Mouse (Mus musculus) liver, adult 2 months (tissue): ENCODE results near the gene Lexm. TPM values are rescaled to one million over a fixed set of nuclear protein-coding genes. Genes with fewer than 3 reads are reported as not detected.
A peak's percentile ranks its signal among the peaks of the same experiment; 100 is the strongest.

ENCODE experiments used
- DNase-seq: peaks from one replicate; pipeline ENCODE4 v3.0.0-alpha.2; 2011; ENCODE audit warnings: low read depth, low spot score; ENCODE audit errors: extremely low read depth
- H3K27ac ChIP-seq: fragments of 200-500 bp; replicated peaks from 2 replicates; pipeline ENCODE4 v1.5.1; 2012; ENCODE audit warnings: low read depth, mild to moderate bottlenecking, control low read depth, inconsistent platforms, low read length; ENCODE audit not compliant: insufficient read depth
- H3K27me3 ChIP-seq: fragments of 200-500 bp; 2 replicates; pipeline ENCODE4 v1.6.1; 2012; ENCODE audit warnings: mild to moderate bottlenecking, moderate library complexity, low read length, inconsistent platforms; ENCODE audit not compliant: control insufficient read depth, insufficient read depth
- H3K36me3 ChIP-seq: fragments of 200-500 bp; 2 replicates; pipeline ENCODE4 v1.6.1; 2012; ENCODE audit warnings: low read length, inconsistent platforms; ENCODE audit not compliant: control insufficient read depth, insufficient read depth
- H3K4me1 ChIP-seq: fragments of 200-500 bp; 2 replicates; pipeline ENCODE4 v1.6.1; 2011; ENCODE audit warnings: low read length; ENCODE audit not compliant: control insufficient read depth, insufficient read depth
- H3K4me3 ChIP-seq: fragments of 200-500 bp; 2 replicates; pipeline ENCODE4 v1.5.1; 2011; ENCODE audit warnings: low read depth, mild to moderate bottlenecking, control low read depth, low read length, moderate library complexity; ENCODE audit not compliant: insufficient read depth
- H3K79me2 ChIP-seq: fragments of 200-500 bp; 2 replicates; pipeline ENCODE4 v1.6.1; 2012; ENCODE audit warnings: inconsistent platforms, mild to moderate bottlenecking, low read length, moderate library complexity; ENCODE audit not compliant: control insufficient read depth, insufficient read depth
- H3K9ac ChIP-seq: fragments of 200-500 bp; 2 replicates; pipeline ENCODE4 v1.6.1; 2012; ENCODE audit warnings: low read depth, mild to moderate bottlenecking, control low read depth, inconsistent platforms, low read length
- CTCF ChIP-seq: fragments of 200-500 bp; IDR thresholded peaks from 2 replicates; pipeline ENCODE4 v1.5.1; 2011; ENCODE audit warnings: low read depth, low read length, control low read depth
- POLR2A ChIP-seq: fragments of 200-500 bp; IDR thresholded peaks from 2 replicates; pipeline ENCODE4 v1.6.1; 2011; ENCODE audit warnings: low read length, control low read depth; ENCODE audit not compliant: insufficient read depth; ENCODE audit errors: extremely low read depth
- WGBS: fragments of 180-500 bp; shearing (Covaris S2); methylation state at CpG from one replicate; pipeline ENCODE4 v1.1.7; 2018; 5-methylcytosine and 5-hydroxymethylcytosine counted together
- polyA plus RNA-seq: library from polyadenylated mRNA; depleted of rRNA; stranded (reverse); fragments of >200 nt; gene quantifications from 2 replicates; pipeline ENCODE4 v1.2.3, GENCODE M21; 2012
- total RNA-seq: library from RNA; depleted of rRNA; stranded (reverse); fragments of >200 nt; gene quantifications from 2 replicates; pipeline ENCODE4 v1.2.3, GENCODE M21; 2014

The Lexm gene
- total and polyA plus RNA-seq, 2 experiments, result not detected

DNA sequence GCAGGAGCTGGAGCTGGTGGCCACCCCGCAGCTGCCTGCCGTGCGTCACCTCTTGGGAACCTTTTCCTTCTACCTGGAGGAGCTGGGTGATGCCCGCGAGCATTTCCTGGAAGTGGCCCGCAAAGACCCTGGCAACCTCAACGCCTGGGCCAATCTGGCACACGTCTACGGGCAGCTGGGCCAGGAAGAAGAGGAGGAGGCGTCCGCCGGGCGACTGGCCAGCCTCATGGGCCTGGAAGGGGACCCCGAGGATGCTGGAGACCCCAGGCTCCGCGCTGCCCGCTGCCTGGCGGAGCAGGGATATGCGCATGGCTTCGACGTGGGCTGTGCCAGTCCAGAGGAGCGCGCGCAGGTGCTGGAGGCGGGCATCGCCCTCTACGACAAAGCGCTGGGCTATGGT, 5.7 kb upstream of the Lexm start:
- DNase-seq, result no peak
- H3K9ac ChIP-seq, result no peak overlapping the region
- no peaks in the 10 kb centered on the region for H3K36me3 ChIP-seq
- H3K4me3 ChIP-seq, result no peak overlapping the region
- H3K4me1 ChIP-seq, result 0 out of 2 replicates have a peak, but pooled peaks cover 3% of the 10 kb centered on the region
- WGBS, result 22% methylated on average over 28 of the region's 28 CpGs
- H3K79me2 ChIP-seq, result no peaks in the 10 kb centered on the region
- no peak overlapping the region for H3K27ac ChIP-seq
- no peak for TF ChIP-seq POLR2A
- TF ChIP-seq CTCF, result no peak
- peaks cover 10% of the 10 kb centered on the region for H3K27me3 ChIP-seq

DNA sequence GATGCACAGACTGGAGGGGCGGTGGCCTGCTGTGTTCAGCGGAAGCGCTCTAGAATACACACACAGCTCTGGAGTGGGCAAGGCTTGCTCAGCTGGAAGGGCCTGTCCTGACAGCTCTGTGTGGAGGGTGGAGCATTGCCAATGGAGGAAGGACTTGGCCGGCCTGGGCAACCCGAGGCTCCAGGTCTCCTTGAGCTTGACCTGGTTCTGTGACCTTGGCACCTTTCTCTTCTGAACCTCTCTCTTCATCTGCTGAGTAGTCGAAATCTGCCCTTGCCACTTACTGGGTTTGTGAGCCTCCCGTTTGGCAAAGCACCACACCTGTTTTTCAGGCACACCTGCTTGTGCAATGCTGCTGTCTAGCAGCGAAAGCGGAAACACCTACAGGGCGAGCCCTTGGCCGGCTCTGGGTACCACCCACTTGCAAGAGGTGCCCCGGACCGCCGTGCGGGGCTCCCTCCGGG, 5.0 kb upstream of the Lexm start, which contains the start of gene Ttc22:
Gene Ttc22 (plus strand): TSS at position 403 of the 464 bp plus-strand sequence.
- no peak within 1 kb of the TSS for H3K9ac ChIP-seq
- H3K36me3 ChIP-seq, result no peaks in the 10 kb centered on the region
- H3K27ac ChIP-seq, result no peak within 1 kb of the TSS
- peak; percentile 16 for DNase-seq
- no peak within 1 kb of the TSS; the same call in 1 of the 2 replicates for H3K4me3 ChIP-seq
- 12% methylated on average over 16 of the region's 16 CpGs for WGBS
- no peaks in the 10 kb centered on the region for H3K79me2 ChIP-seq
- TF ChIP-seq POLR2A (no peak), CTCF (no peak)
- 0 out of 2 replicates have a peak, but pooled peaks cover 3% of the 10 kb centered on the region for H3K4me1 ChIP-seq
- H3K27me3 ChIP-seq, result peaks cover 10% of the 10 kb centered on the region

DNA sequence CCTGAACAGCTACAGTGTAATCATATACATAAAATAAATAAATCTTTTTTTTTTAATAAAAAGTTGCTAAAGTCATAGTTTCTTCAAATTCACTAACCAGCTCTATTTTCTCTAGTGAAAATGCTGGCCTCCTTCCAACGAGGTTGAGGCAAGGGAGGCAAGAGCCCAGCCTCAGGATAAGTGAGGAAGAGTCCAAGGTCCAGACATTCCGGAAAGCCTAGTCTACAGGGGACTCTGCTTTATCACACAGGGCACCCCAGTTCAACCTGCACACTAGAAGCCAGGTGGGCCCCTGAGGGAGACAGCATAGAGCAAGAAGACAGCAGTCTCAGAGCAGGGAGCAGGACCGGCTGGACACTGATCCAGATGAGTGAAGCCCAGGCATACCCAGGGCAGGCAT, 4.4 kb upstream of the Lexm start:
- 49% methylated on average over 3 of the region's 3 CpGs for WGBS
- Histone ChIP-seq H3K4me3 (no peak overlapping the region), H3K9ac (no peak overlapping the region), H3K27me3 (peaks cover 12% of the 10 kb centered on the region), H3K79me2 (no peaks in the 10 kb centered on the region), H3K27ac (no peak overlapping the region), H3K4me1 (0 out of 2 replicates have a peak, but pooled peaks cover 3% of the 10 kb centered on the region), H3K36me3 (no peaks in the 10 kb centered on the region)
- TF ChIP-seq CTCF (no peak), POLR2A (no peak)
- DNase-seq, result no peak

DNA sequence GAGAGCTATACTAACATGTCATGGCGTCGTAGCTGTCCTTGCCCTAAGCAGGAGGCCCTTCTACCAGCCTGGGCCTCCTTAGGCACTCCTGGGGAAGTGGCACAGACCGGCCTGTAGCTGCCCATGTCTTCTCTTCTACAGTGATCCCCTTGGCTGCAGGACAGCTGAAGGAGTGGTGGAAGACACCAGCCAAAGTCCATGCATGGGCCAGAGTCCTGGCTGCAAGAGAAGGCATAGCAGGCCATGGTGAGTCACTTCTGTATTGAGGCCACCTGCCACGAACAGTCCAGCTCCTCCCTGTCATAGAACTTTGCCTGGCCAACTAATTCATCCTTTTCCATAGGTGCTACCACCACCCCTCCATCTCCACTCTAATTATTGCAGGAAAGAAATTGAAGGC, 1.9 kb upstream of the Lexm start:
- Histone ChIP-seq H3K27ac (no peak overlapping the region), H3K4me3 (no peak overlapping the region), H3K79me2 (no peaks in the 10 kb centered on the region), H3K27me3 (peaks cover 12% of the 10 kb centered on the region), H3K9ac (no peak overlapping the region), H3K4me1 (0 out of 2 replicates have a peak, but pooled peaks cover 3% of the 10 kb centered on the region), H3K36me3 (no peaks in the 10 kb centered on the region)
- WGBS, result 94% methylated on average over 4 of the region's 4 CpGs
- no peak for DNase-seq
- no peak for TF ChIP-seq CTCF
- no peak for TF ChIP-seq POLR2A

DNA sequence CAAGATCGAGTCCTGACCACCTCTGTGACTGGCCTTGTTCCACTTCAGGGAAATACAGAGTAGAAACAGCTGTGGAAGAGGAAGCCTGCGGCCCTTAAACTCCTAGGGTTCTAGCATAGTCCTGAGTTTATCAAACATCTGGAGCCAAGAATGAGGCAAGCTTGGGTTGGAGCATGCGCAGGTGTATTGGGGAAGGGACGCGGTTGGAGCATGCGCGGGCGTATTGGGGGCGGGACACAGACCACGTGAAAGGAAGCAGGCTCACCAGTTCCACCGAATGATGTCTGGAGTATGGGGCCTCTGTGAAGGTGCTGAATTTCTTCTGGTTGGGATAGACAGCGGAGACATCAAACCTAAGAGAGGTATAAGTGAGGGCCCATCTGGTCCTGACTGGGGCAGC, 1.4 kb downstream of the Lexm start:
- WGBS, result 82% methylated on average over 12 of the region's 12 CpGs
- Histone ChIP-seq H3K4me1 (no peaks in the 10 kb centered on the region), H3K9ac (no peak overlapping the region), H3K79me2 (no peaks in the 10 kb centered on the region), H3K27me3 (peaks cover 2% of the 10 kb centered on the region; the same call in 1 of the 2 replicates), H3K4me3 (no peak overlapping the region), H3K36me3 (no peaks in the 10 kb centered on the region), H3K27ac (no peak overlapping the region)
- TF ChIP-seq CTCF, result no peak
- TF ChIP-seq POLR2A, result no peak
- no peak for DNase-seq

DNA sequence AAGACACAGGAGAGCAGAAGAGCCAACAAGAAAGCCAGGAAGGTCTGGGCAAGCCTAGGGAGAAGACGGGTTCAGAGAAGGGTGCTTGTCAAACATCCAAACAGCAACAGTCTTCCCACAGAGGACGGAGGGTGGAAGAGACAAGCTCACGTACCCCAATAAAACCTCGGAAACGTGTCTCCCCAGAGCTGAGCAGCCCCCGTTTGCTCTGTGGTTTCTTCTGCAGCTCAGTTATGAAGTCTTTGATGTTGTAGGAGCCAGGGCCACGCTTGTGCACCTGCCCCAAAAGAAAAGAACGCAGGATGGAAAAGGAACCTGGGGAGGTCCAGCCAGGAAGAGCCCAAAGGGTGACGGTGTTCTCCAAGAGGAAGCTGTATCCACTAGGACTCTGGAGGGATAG, 2.2 kb downstream of the Lexm start:
- Histone ChIP-seq H3K36me3 (no peaks in the 10 kb centered on the region), H3K9ac (no peak overlapping the region), H3K4me3 (no peak overlapping the region), H3K27me3 (peaks cover 2% of the 10 kb centered on the region; the same call in 1 of the 2 replicates), H3K4me1 (no peaks in the 10 kb centered on the region), H3K79me2 (no peaks in the 10 kb centered on the region), H3K27ac (no peak overlapping the region)
- 82% methylated on average over 9 of the region's 9 CpGs for WGBS
- no peak for TF ChIP-seq POLR2A
- no peak for TF ChIP-seq CTCF
- no peak for DNase-seq
